Mouse (Mus musculus) lung, postnatal 0 days (tissue): ENCODE data around the gene Zfp131. TPM values are rescaled to one million over a fixed set of nuclear protein-coding genes. Genes with fewer than 3 reads are reported as not detected.

Source experiments
- ATAC-seq: fragments of 200-750 bp; cut with Nextera tagmentation; 2 replicates; pipeline ENCODE4 v1.8.0; 2017; ENCODE audit warnings: moderate library complexity
- DNase-seq: peaks from one replicate; pipeline ENCODE4 v3.0.0-alpha.2; 2016; ENCODE audit warnings: low spot score
- H3K27ac ChIP-seq: fragments of 300-500 bp; sonication (generic); 2 replicates; pipeline ENCODE4 v1.5.1; 2014; ENCODE audit warnings: antibody characterized with exemption, mild to moderate bottlenecking, low read length, mixed read lengths
- H3K27me3 ChIP-seq: fragments of 300-500 bp; sonication (generic); replicated peaks from 2 replicates; pipeline ENCODE4 v1.6.1; 2014; ENCODE audit warnings: low read length, mixed read lengths; ENCODE audit not compliant: insufficient read depth
- H3K36me3 ChIP-seq: fragments of 300-500 bp; sonication (generic); 2 replicates; pipeline ENCODE4 v1.6.1; 2014; ENCODE audit warnings: low read length, mixed read lengths; ENCODE audit not compliant: insufficient read depth
- H3K4me1 ChIP-seq: fragments of 300-500 bp; sonication (generic); 2 replicates; pipeline ENCODE4 v1.6.1; 2014; ENCODE audit warnings: antibody characterized with exemption, low read depth, low read length, mixed read lengths; ENCODE audit not compliant: insufficient read depth
- H3K4me2 ChIP-seq: fragments of 300-500 bp; sonication (generic); replicated peaks from 2 replicates; pipeline ENCODE4 v1.6.1; 2014; ENCODE audit warnings: low read depth, mild to moderate bottlenecking, low read length, moderate library complexity, mixed read lengths
- H3K4me3 ChIP-seq: fragments of 300-500 bp; sonication (generic); 2 replicates; pipeline ENCODE4 v1.5.1; 2014; ENCODE audit warnings: low read depth, low read length
- H3K9ac ChIP-seq: fragments of 300-500 bp; sonication (generic); replicated peaks from 2 replicates; pipeline ENCODE4 v1.6.1; 2014; ENCODE audit warnings: low read depth, mild to moderate bottlenecking
- H3K9me3 ChIP-seq: fragments of 300-500 bp; sonication (generic); 2 replicates; pipeline ENCODE4 v1.6.1; 2016; ENCODE audit warnings: low read length, mixed read lengths
- CTCF ChIP-seq: IDR thresholded peaks from 2 replicates; pipeline ENCODE4 v1.5.1; 2016; ENCODE audit warnings: antibody characterized with exemption, mild to moderate bottlenecking
- EP300 ChIP-seq: IDR thresholded peaks from 2 replicates; pipeline ENCODE4 v1.6.1; 2016; ENCODE audit warnings: antibody characterized with exemption, mild to moderate bottlenecking, control low read depth
- WGBS: fragments of 180-500 bp; shearing (Covaris S2); extraction: QIAGEN DNeasy Blood & Tissue Kit; methylation state at CpG from one replicate; pipeline ENCODE4 v1.1.7; 2014; 5-methylcytosine and 5-hydroxymethylcytosine counted together
- polyA plus RNA-seq: library from polyadenylated mRNA; unstranded; fragments of >200 nt; fragmentation: Nextera tagmentation; extraction: Ambion mirVana; gene quantifications from 2 replicates; pipeline ENCODE4 v1.2.1, GENCODE M21; 2015

Gene Zfp131
- polyA plus RNA-seq, 1 experiment from 2014 or later: 25.2 TPM

- ATAC-seq (no peak), DNase-seq (no peak)
- WGBS: 27% methylated on average over 2 of the region's 2 CpGs
- TF ChIP-seq EP300 (no peak), CTCF (no peak)
- Histone ChIP-seq H3K36me3 (no peaks in the 10 kb centered on the region), H3K4me1 (no peaks in the 10 kb centered on the region), H3K9ac (no peak overlapping the region), H3K27me3 (no peaks in the 10 kb centered on the region), H3K27ac (no peak overlapping the region), H3K4me2 (no peak overlapping the region), H3K9me3 (no peaks in the 10 kb centered on the region), H3K4me3 (no peak overlapping the region)
Measured at GRCm38 (mm10) chr13:119817579-119818206, 27.0 kb upstream of the Zfp131 start.

GRCm38 (mm10) chr13:119816798-119817197 lies 26.1 kb upstream of the Zfp131 start:
- ATAC-seq: no peak

DNA sequence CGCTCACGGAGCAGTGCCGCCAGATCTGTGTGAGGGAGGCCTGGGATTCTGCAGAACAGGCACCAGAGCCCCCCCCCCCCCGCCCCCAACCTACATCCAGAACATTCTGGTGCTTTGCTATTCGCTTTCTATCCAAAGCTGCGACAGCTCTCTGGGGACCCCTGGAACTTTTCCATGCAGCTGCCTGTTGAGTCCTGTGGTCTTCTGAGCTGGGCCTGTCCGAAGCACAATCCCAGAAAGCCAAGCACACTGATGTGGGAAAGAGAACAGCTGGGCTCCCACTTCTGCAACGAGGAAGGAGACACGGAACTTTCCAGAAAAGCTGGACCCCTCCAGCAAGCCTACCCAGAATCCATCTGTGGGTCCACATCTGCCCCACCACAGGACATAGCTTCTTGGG lies 19.3 kb upstream of the Zfp131 start:
- H3K9ac ChIP-seq: no peak overlapping the region
- H3K27me3 ChIP-seq: no peaks in the 10 kb centered on the region
- H3K4me1 ChIP-seq: no peaks in the 10 kb centered on the region
- no peaks in the 10 kb centered on the region for H3K9me3 ChIP-seq
- H3K4me3 ChIP-seq: no peak overlapping the region
- no peaks in the 10 kb centered on the region for H3K36me3 ChIP-seq
- no peak overlapping the region for H3K4me2 ChIP-seq
- H3K27ac ChIP-seq: no peak overlapping the region
- DNase-seq: no peak
- no peak for TF ChIP-seq EP300
- no peak for TF ChIP-seq CTCF
- 81% methylated on average over 9 of the region's 9 CpGs for WGBS
- no peak for ATAC-seq

More at GRCm38 (mm10) chr13:119816798-119817197, 26.1 kb upstream of the Zfp131 start:
- Histone ChIP-seq H3K4me2 (no peak overlapping the region), H3K27me3 (no peaks in the 10 kb centered on the region), H3K4me1 (no peaks in the 10 kb centered on the region), H3K9ac (no peak overlapping the region), H3K4me3 (no peak overlapping the region), H3K36me3 (no peaks in the 10 kb centered on the region), H3K27ac (no peak overlapping the region), H3K9me3 (no peaks in the 10 kb centered on the region)
- WGBS: 33% methylated on average over 8 of the region's 8 CpGs
- no peak for DNase-seq
- TF ChIP-seq EP300 (no peak), CTCF (no peak)

DNA sequence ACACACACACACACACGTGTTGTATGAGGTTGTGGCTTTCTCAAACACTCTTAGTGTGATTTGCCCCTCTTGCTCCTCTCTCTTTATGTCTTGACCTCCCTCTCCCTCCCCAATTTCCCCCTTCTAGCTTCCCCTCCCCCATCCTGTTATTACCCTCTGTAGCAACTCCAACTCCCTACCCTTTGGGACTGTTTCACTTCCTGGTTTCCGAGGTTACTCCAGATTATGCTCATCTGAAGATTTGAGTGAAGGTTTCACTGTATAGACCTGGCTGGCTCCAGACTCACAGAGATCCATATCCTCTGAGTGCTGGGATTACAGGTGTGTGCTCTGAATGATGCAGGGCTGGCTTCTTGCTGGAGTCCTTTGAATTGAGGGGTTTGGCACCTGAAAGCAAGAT lies 18.2 kb upstream of the Zfp131 start:
- Histone ChIP-seq H3K9me3 (no peaks in the 10 kb centered on the region), H3K36me3 (no peaks in the 10 kb centered on the region), H3K4me3 (no peak overlapping the region), H3K4me1 (no peaks in the 10 kb centered on the region), H3K27me3 (no peaks in the 10 kb centered on the region), H3K9ac (no peak overlapping the region), H3K4me2 (no peak overlapping the region), H3K27ac (no peak overlapping the region)
- ATAC-seq (no peak), DNase-seq (peak; percentile 8)
- WGBS: 71% methylated on average over 2 of the region's 2 CpGs
- TF ChIP-seq EP300: no peak
- TF ChIP-seq CTCF: no peak

GRCm38 (mm10) chr13:119797656-119798055 lies 7.0 kb upstream of the Zfp131 start:
- Histone ChIP-seq H3K9ac (no peak overlapping the region), H3K4me2 (no peak overlapping the region), H3K4me3 (no peak overlapping the region), H3K27me3 (no peaks in the 10 kb centered on the region), H3K36me3 (no peaks in the 10 kb centered on the region), H3K27ac (no peak overlapping the region), H3K9me3 (no peaks in the 10 kb centered on the region), H3K4me1 (no peaks in the 10 kb centered on the region)
- no peak for ATAC-seq
- WGBS: 37% methylated on average over 4 of the region's 4 CpGs
- TF ChIP-seq CTCF (no peak), EP300 (no peak)
- DNase-seq: no peak

- Histone ChIP-seq H3K36me3 (peaks cover 4% of the 10 kb centered on the region; the same call in 1 of the 2 replicates), H3K27me3 (no peaks in the 10 kb centered on the region), H3K4me2 (no peak overlapping the region), H3K4me1 (peaks cover 9% of the 10 kb centered on the region; the same call in 1 of the 2 replicates), H3K4me3 (no peak overlapping the region), H3K9me3 (no peaks in the 10 kb centered on the region), H3K27ac (no peak overlapping the region), H3K9ac (no peak overlapping the region)
- ATAC-seq: no peak
- DNase-seq: peak; percentile 40
- 40% methylated on average over 5 of the region's 5 CpGs for WGBS
- no peak for TF ChIP-seq CTCF
- TF ChIP-seq EP300: peak; percentile 43
Measured at GRCm38 (mm10) chr13:119792791-119793404, 2.2 kb upstream of the Zfp131 start.
